Comparison of ENCODE assay signal across 14 mouse cellular contexts in genomic region chr11:4276411-4276861, GRCm38 (mm10). TPM values are rescaled to one million over a fixed set of nuclear protein-coding genes. Genes with fewer than 3 reads are reported as not detected.
DNase-seq lines count a peak whose midpoint lies in the region; ATAC-seq and TF ChIP-seq lines count a peak whose summit lies in the region.
"Had no signal": no experiment of that assay in that cellular context is flagged by ENCODE, and none has a peak within 500 bp of the region (broad histone marks: within the 10 kb centered on the region; RNA-seq: fewer than 3 reads in every experiment).

No protein-coding gene starts in this region.

- DNase-seq in cerebellum, postnatal 14 days = peak; percentile 54 to 67
- no peak for DNase-seq in cerebellum, adult 9-11 months
- DNase-seq in liver = peak; percentile 13
- DNase-seq in stomach, postnatal 0 days (ENCODE audit: low spot score) = no peak
- no peak for DNase-seq in frontal cortex, postnatal 25 days (ENCODE audit: low spot score in 2 of 2)
- no peak for DNase-seq in retina, postnatal 1 day
- DNase-seq: cerebellum, adult 18-20 months; layer of hippocampus, postnatal 36 days; thymus, postnatal 4 days had no signal

- H3K9me3 ChIP-seq in liver, embryonic 12.5 days (replicated peaks) = no peaks in the 10 kb centered on the region
- no peaks in the 10 kb centered on the region for H3K9me3 ChIP-seq in intestine, embryonic 16.5 days (ENCODE audit: control insufficient read depth, low read length)
- H3K9me3 ChIP-seq in stomach, postnatal 0 days (ENCODE audit: control insufficient read depth, low read length) = no peaks in the 10 kb centered on the region
- H3K9me3 ChIP-seq: forebrain, embryonic 15.5 days had no signal

- H3K4me1 ChIP-seq in liver, embryonic 12.5 days = no peaks in the 10 kb centered on the region
- peaks cover 6% of the 10 kb centered on the region; the same call in 1 of the 2 replicates for H3K4me1 ChIP-seq in intestine, embryonic 16.5 days (ENCODE audit: control insufficient read depth, insufficient read depth, low read length)
- H3K4me1 ChIP-seq in stomach, postnatal 0 days (replicated peaks; ENCODE audit: control insufficient read depth, insufficient read depth) = peaks cover 2% of the 10 kb centered on the region; the same call in 1 of the 2 replicates
- H3K4me1 ChIP-seq: forebrain, embryonic 15.5 days had no signal

- no peak for TF ChIP-seq EP300 in stomach, postnatal 0 days (optimal IDR thresholded peaks at IDR 0.05)

- H3K4me2 ChIP-seq in liver, embryonic 12.5 days = no peak overlapping the region
- no peak overlapping the region for H3K4me2 ChIP-seq in intestine, embryonic 16.5 days (ENCODE audit: low read depth, low read length)
- no peak overlapping the region for H3K4me2 ChIP-seq in stomach, postnatal 0 days (replicated peaks; ENCODE audit: low read depth)
- H3K4me2 ChIP-seq: forebrain, embryonic 15.5 days had no signal

- WGBS in liver, embryonic 12.5 days (ENCODE audit: insufficient replicate concordance) = 62% methylated on average over 11 of the region's 11 CpGs
- 57% methylated on average over 11 of the region's 11 CpGs for WGBS in intestine, embryonic 16.5 days
- WGBS in stomach, postnatal 0 days = 43% methylated on average over 11 of the region's 11 CpGs

- no peak overlapping the region for H3K4me3 ChIP-seq in liver, embryonic 12.5 days
- no peak overlapping the region for H3K4me3 ChIP-seq in intestine, embryonic 16.5 days (ENCODE audit: low read length)
- H3K4me3 ChIP-seq in stomach, postnatal 0 days (ENCODE audit: low read depth, low read length) = no peak overlapping the region
- H3K4me3 ChIP-seq: forebrain, embryonic 15.5 days had no signal

- H3K36me3 ChIP-seq in liver, embryonic 12.5 days = no peaks in the 10 kb centered on the region
- no peaks in the 10 kb centered on the region for H3K36me3 ChIP-seq in intestine, embryonic 16.5 days (ENCODE audit: control insufficient read depth, insufficient read depth, low read length)
- no peaks in the 10 kb centered on the region for H3K36me3 ChIP-seq in stomach, postnatal 0 days (ENCODE audit: control insufficient read depth, insufficient read depth, low read length)
- H3K36me3 ChIP-seq: forebrain, embryonic 15.5 days had no signal

- no peak for ATAC-seq in liver, embryonic 12.5 days
- ATAC-seq in intestine, embryonic 16.5 days = peak; percentile 83
- 0 out of 2 replicates have a peak, but pooled peaks have one; percentile 23 for ATAC-seq in stomach, postnatal 0 days (ENCODE audit: low FRiP score, low TSS enrichment)
- ATAC-seq: activated CD4-positive, CD25-positive, alpha-beta regulatory T cell, adult 4 months; forebrain, embryonic 15.5 days had no signal

- no peak for TF ChIP-seq CTCF in stomach, postnatal 0 days (IDR thresholded peaks at IDR 0.05; ENCODE audit: low read depth)

- no peak overlapping the region for H3K9ac ChIP-seq in liver, embryonic 12.5 days
- no peak overlapping the region for H3K9ac ChIP-seq in intestine, embryonic 16.5 days (ENCODE audit: low read depth, low read length)
- H3K9ac ChIP-seq in stomach, postnatal 0 days (ENCODE audit: low read length) = no peak overlapping the region
- H3K9ac ChIP-seq: forebrain, embryonic 15.5 days had no signal

- H3K27me3 ChIP-seq in liver, embryonic 12.5 days (replicated peaks) = peaks cover 51% of the 10 kb centered on the region
- no peaks in the 10 kb centered on the region for H3K27me3 ChIP-seq in intestine, embryonic 16.5 days (replicated peaks; ENCODE audit: control insufficient read depth, insufficient read depth, low read length)
- no peaks in the 10 kb centered on the region for H3K27me3 ChIP-seq in stomach, postnatal 0 days (ENCODE audit: control insufficient read depth, insufficient read depth, low read length)
- H3K27me3 ChIP-seq: forebrain, embryonic 15.5 days had no signal

- H3K27ac ChIP-seq in liver, embryonic 12.5 days = no peak overlapping the region
- 0 out of 2 replicates have a peak overlapping the region, but pooled peaks have one; percentile 5 for H3K27ac ChIP-seq in intestine, embryonic 16.5 days (ENCODE audit: low read length)
- H3K27ac ChIP-seq in stomach, postnatal 0 days (replicated peaks) = 0 out of 2 replicates have a peak overlapping the region, but pooled peaks have one; percentile 14
- H3K27ac ChIP-seq: forebrain, embryonic 15.5 days had no signal

RNA-seq across cellular contexts. Expression of gene Lif, which starts 19.1 kb away (rescaled TPM):
- not detected in 2 replicates for polyA plus RNA-seq in liver, embryonic 12.5 days (2016; fragmentation: Nextera tagmentation; extraction: Ambion mirVana)
- 0.95 and 0.98 TPM in 2 replicates for polyA plus RNA-seq in intestine, embryonic 16.5 days (2015; fragmentation: Nextera tagmentation; extraction: Ambion mirVana)
- polyA plus RNA-seq in stomach, postnatal 0 days (2015; fragmentation: Nextera tagmentation; extraction: Ambion mirVana) = 0.61 and 1.1 TPM in 2 replicates
- polyA plus RNA-seq: forebrain, embryonic 15.5 days had no signal

RNA-seq across cellular contexts. Expression of gene Osm, which starts 40.2 kb away (rescaled TPM):
- polyA plus RNA-seq in liver, embryonic 12.5 days (2016; fragmentation: Nextera tagmentation; extraction: Ambion mirVana) = 0.48 and 0.55 TPM in 2 replicates
- 0.07 and 0.12 TPM in 2 replicates for polyA plus RNA-seq in intestine, embryonic 16.5 days (2015; fragmentation: Nextera tagmentation; extraction: Ambion mirVana)
- 0.05 and 0.11 TPM in 2 replicates for polyA plus RNA-seq in stomach, postnatal 0 days (2015; fragmentation: Nextera tagmentation; extraction: Ambion mirVana)
- polyA plus RNA-seq: C2C12; forebrain, embryonic 15.5 days had no signal

RNA-seq across cellular contexts. Expression of gene Castor1, which starts 58.4 kb away (rescaled TPM):
- polyA plus RNA-seq in liver, embryonic 12.5 days (2016; fragmentation: Nextera tagmentation; extraction: Ambion mirVana) = 2.1 and 2.3 TPM in 2 replicates
- 5.9 and 7.3 TPM in 2 replicates for polyA plus RNA-seq in intestine, embryonic 16.5 days (2015; fragmentation: Nextera tagmentation; extraction: Ambion mirVana)
- polyA plus RNA-seq in stomach, postnatal 0 days (2015; fragmentation: Nextera tagmentation; extraction: Ambion mirVana) = 9.6 and 9.7 TPM in 2 replicates

Comparison
In these comparisons a context has a peak if more than half of its experiments do, and no peak if none do; other contexts are left out.
1. DNase-seq: peak in cerebellum, postnatal 14 days (2 of 2) and liver (single experiment); none in cerebellum, adult 9-11 months (single experiment), stomach, postnatal 0 days (single experiment), frontal cortex, postnatal 25 days (0 of 2) and retina, postnatal 1 day (single experiment).